Mouse (Mus musculus): Measurements from ENCODE around the gene Mrpl30. TPM values are rescaled to one million over a fixed set of nuclear protein-coding genes. Genes with fewer than 3 reads are reported as not detected.
A peak's percentile ranks its signal among the peaks of the same experiment; 100 is the strongest.

Mrpl30 gene
- 260 and 271 TPM in 2 replicates for polyA plus RNA-seq (2015; fragmentation: Nextera tagmentation; extraction: Ambion mirVana)

DNA sequence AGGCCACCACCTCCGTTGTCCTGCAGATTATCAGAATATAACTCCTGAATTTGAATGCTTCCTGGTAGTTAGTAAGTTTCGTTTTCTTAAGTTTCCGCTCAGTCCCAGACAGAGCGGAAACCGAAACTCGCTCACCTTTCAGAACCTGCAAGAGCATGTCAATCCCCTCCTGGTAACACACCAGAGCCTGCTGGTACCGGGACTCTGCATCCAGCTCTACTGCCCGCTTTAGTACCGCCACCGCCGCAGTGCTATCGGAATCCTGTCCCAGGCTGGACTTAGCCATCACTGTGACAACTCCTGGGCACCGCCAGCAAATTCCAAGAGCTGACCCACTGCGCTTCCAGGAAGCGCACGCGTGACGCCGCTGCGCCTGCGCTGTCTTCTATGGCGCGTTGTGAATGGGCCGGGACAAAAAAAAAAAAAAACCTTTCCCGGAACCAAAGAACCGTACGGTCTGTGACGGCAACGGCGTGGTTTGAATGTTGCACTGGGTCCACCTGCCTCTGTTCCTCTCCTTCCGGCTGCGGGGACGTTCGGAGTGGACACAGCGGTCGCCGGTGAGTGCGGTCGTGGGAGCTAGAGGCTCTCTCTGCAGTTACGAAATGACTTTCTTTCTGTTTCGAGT is at the start of gene Mrpl30, which contains the start of gene Mitd1:
Gene Mrpl30 (plus strand): TSS at position 453 of the 628 bp plus-strand sequence.
Gene Mitd1 (minus strand): TSS at position 387 of the 628 bp plus-strand sequence.
- no peaks in the 10 kb centered on the region for H3K27me3 ChIP-seq
- ATAC-seq (ENCODE audit: low read depth): peak; percentile 92
- peaks cover 31% of the 10 kb centered on the region for H3K4me1 ChIP-seq (replicated peaks)
- peaks cover 13% of the 10 kb centered on the region for H3K36me3 ChIP-seq
- H3K9ac ChIP-seq: peak within 1 kb of the TSS; percentile 67
- H3K4me3 ChIP-seq: peak within 1 kb of the TSS; percentile 54
- H3K27ac ChIP-seq (replicated peaks): peak within 1 kb of the TSS; percentile 74
- no peaks in the 10 kb centered on the region for H3K9me3 ChIP-seq
- under 1% methylated on average over 41 of the region's 41 CpGs for WGBS
- peak within 1 kb of the TSS; percentile 66 for H3K4me2 ChIP-seq

DNA sequence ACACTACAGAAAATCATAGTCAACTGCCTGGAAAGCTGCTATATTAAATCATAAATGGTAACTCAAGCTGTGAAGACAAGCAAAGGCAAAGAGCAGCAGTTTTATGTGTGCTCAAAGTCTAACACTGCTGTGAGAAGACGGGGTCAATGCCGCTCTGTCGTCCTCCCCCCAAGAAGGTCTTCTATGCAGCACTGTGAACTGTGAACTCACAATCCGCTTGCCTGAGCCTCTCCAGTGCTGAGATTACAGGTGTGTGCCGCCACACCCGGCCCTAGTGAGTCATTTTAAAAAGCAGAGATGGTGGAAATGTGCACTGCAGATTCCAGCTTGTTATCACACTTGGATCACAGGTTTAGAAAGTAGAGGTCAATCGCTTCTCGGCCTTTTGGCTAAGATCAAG is 43.4 kb upstream of the Mrpl30 start:
- WGBS: 81% methylated on average over 8 of the region's 8 CpGs
- ATAC-seq (ENCODE audit: low read depth): no peak

DNA sequence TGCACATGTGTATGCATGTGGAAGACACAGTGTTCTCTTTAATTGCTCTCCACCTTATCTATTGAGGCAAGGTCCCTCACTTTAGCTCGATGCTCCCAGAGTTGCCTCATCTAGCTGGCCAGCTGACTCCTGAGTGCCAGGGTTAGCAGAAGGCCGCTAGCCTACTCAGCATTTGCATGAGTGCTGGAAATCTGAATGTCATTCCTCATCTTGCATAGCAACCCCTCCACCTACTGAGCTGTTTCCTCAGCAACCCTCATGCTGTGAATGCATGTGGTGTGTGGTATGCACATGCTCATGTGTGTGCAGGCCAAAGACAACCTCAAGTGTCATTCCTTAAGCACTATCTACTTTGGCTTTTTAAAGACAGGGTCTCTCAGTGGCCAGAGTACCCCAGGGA is 39.6 kb upstream of the Mrpl30 start:
- peaks cover 16% of the 10 kb centered on the region for H3K36me3 ChIP-seq
- no peak overlapping the region for H3K4me2 ChIP-seq
- 68% methylated on average over 2 of the region's 2 CpGs for WGBS
- ATAC-seq (ENCODE audit: low read depth): no peak
- H3K4me1 ChIP-seq (replicated peaks): 0 out of 2 replicates have a peak, but pooled peaks cover 4% of the 10 kb centered on the region
- H3K4me3 ChIP-seq: no peak overlapping the region
- no peaks in the 10 kb centered on the region for H3K27me3 ChIP-seq
- no peaks in the 10 kb centered on the region for H3K9me3 ChIP-seq
- no peak overlapping the region for H3K27ac ChIP-seq (replicated peaks)
- no peak overlapping the region for H3K9ac ChIP-seq

More for the DNA sequence above, 43.4 kb upstream of the Mrpl30 start:
- Histone ChIP-seq H3K9ac (no peak overlapping the region), H3K4me1 (replicated peaks) (0 out of 2 replicates have a peak, but pooled peaks cover 4% of the 10 kb centered on the region), H3K36me3 (no peaks in the 10 kb centered on the region), H3K9me3 (no peaks in the 10 kb centered on the region), H3K4me3 (no peak overlapping the region), H3K4me2 (no peak overlapping the region), H3K27me3 (no peaks in the 10 kb centered on the region), H3K27ac (replicated peaks) (no peak overlapping the region)

DNA sequence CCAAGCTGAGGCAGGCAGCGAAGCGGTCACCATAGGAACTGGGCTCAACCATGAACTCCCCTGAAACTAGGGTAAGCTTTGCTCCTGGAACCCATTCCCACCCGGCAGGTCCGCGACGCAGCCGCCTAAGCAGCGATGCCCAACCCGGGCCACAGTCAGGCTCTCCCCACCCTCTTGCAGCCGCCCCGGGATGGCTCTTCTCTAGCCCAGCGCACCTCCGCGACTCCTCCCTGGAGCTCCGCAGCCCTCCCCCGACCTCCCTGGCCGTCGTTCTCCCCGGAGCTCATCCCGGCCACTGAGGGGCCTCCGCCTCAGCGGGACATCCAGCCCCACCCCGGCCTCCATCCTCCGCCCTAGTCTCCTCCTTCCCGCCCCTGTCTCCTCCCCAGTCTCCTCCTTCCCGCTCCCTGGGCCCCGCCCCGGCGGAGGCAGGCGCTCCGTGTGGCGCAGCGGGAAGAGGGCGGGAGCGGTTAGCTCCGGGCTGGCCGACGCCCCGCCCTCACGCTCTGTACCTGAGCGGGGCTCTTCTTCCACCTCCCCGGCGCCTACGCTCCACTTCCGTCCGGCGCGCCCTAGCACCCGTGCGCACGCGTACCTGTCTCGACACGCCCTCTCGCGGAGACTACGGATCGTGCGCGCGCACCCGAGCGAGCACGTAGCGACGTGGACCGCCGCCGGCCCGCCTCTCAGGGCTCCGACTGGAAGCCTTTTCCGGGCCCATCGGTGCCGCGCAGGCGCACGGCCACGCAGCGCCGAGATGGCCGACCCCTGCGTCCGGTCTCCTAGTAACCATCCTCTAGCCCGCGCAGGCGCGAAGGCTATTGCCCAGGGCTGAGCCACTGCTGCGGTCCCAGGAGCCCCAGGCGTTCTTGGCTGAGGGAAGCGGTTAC is 25.5 kb upstream of the Mrpl30 start:
- no peaks in the 10 kb centered on the region for H3K36me3 ChIP-seq
- H3K4me1 ChIP-seq (replicated peaks): peaks cover 15% of the 10 kb centered on the region
- no peaks in the 10 kb centered on the region for H3K9me3 ChIP-seq
- H3K4me3 ChIP-seq: peak overlapping the region; percentile 68
- peak; percentile 98 for ATAC-seq (ENCODE audit: low read depth)
- peaks cover 10% of the 10 kb centered on the region for H3K27me3 ChIP-seq
- peak overlapping the region; percentile 68 for H3K4me2 ChIP-seq
- H3K27ac ChIP-seq (replicated peaks): peak overlapping the region; percentile 92
- H3K9ac ChIP-seq: peak overlapping the region; percentile 82
- under 1% methylated on average over 87 of the region's 90 CpGs for WGBS

DNA sequence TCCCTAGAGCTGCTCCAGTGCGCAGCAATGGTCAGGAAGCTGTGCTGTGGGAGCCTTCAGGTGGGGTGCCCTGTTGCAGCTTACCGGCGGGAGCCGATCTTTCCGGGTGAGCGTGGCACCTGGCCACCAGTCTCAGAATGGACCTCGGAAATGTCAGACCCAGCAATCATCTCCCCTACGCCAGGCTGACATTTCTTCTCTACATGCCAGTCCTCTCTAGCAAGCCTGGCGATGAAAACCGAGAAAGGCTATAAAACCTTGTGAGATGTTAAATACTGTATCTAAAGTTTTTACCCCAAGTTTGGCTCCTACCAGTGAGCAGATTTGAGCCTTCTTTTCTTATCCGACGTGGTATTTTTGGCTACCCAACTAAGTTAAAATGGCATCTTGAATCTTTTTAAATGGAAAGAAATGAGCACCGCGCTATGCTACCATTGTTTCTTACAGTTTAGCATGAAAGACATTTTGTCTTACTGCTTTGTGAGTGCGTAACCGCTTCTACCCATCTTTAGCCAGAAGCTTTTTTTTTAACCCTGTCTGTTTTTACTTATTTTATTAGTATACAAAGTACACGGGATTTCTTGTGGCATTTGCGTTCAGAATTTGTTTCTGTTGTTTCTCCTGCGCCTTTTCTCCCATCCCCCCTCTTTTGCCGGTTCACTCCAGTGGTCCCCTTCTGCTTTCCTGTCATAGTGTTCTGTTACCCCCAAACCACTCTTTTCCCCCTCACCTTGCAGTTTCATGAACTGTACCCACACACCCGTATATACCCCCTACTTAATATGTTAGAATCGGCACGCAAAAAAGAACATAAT is 24.7 kb upstream of the Mrpl30 start:
- WGBS: 10% methylated on average over 23 of the region's 23 CpGs
- no peaks in the 10 kb centered on the region for H3K9me3 ChIP-seq
- peaks cover 15% of the 10 kb centered on the region for H3K4me1 ChIP-seq (replicated peaks)
- peaks cover 14% of the 10 kb centered on the region for H3K27me3 ChIP-seq
- no peaks in the 10 kb centered on the region for H3K36me3 ChIP-seq
- peak overlapping the region; percentile 57 for H3K4me2 ChIP-seq
- ATAC-seq (ENCODE audit: low read depth): no peak
- H3K4me3 ChIP-seq: peak overlapping the region; percentile 68
- H3K9ac ChIP-seq: peak overlapping the region; percentile 72
- peak overlapping the region; percentile 92 for H3K27ac ChIP-seq (replicated peaks)

DNA sequence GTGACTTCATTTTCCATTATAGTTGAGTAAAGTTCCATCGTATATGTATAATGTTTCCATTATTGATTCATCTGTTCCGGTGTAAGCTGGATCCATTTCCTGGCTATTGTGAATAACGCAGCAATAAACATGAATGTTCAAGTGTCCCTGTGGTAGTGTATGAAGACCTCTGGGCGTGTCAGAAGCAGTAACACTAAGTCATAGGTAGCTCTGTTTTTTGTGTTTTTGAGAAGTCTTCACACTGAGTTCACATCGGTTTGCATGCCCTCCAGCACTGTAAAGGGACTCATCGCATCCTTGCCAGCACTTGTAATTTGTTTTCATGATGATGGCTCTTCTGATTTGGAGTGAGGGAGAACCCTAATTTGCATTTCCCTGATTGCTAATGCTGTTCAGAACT is 24.0 kb upstream of the Mrpl30 start, which contains the start of gene Tsga10:
Gene Tsga10 (minus strand): TSS at position 144 of the 400 bp plus-strand sequence.
- Histone ChIP-seq H3K4me3 (peak within 1 kb of the TSS; percentile 68), H3K9me3 (no peaks in the 10 kb centered on the region), H3K36me3 (no peaks in the 10 kb centered on the region), H3K27me3 (peaks cover 14% of the 10 kb centered on the region), H3K4me1 (replicated peaks) (peaks cover 15% of the 10 kb centered on the region), H3K27ac (replicated peaks) (peak within 1 kb of the TSS; percentile 92), H3K9ac (peak within 1 kb of the TSS; percentile 72), H3K4me2 (peak within 1 kb of the TSS; percentile 57)
- 79% methylated on average over 6 of the region's 6 CpGs for WGBS
- no peak for ATAC-seq (ENCODE audit: low read depth)

DNA sequence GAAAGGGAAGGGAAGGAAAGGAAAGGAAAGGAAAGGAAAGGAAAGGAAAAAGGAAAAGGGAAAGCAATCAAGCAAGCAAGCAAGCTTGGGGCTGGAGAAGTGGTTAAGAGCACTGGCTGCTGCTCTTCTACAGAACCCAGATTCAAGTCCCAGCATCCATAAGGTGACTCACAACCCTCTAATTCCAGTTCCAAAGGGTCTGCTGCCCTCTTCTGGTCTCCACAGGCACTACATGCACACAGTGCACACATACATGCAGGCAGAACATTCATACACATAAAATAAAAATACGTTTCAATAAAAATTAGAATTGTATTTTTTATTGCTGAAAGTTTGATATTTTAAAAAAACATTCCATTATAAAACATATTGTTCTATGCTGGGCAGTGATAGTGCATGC is 23.2 kb upstream of the Mrpl30 start:
- H3K27me3 ChIP-seq: peaks cover 14% of the 10 kb centered on the region
- WGBS: 68% methylated on average over 1 of the region's 1 CpGs

DNA sequence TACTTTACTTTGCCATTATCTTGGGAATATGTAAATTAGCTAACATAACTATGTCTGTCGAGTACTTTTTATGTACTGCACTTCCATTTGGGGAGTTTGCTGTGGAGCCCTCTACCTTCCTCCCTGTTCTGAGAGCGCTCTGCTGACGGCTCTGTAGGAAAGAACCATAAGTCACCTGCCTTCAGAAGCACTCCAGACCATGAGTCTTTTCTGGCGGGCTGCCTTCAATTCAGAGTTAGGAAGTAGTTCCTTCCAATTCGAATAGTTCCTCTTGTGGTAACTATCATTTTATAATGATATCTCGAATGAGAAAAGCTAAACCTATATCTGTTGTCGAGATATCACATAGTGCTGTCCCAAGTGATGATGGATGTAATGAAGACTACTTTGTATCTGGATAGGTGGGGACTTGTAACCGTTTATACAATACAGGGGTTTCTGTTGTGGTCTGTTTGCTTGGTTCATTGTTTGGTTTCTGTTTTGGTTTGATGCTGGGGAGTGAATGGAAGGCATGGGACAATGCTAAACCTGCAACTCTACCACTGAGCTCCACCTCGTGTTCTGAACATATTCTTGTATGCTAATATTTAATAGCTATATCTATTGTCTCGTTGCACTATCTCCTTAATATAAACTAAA is 22.5 kb upstream of the Mrpl30 start:
- H3K4me1 ChIP-seq (replicated peaks): peaks cover 21% of the 10 kb centered on the region
- H3K27me3 ChIP-seq: peaks cover 14% of the 10 kb centered on the region
- 74% methylated on average over 10 of the region's 10 CpGs for WGBS
- no peak overlapping the region for H3K4me3 ChIP-seq
- no peak overlapping the region for H3K27ac ChIP-seq (replicated peaks)
- no peaks in the 10 kb centered on the region for H3K36me3 ChIP-seq
- H3K9me3 ChIP-seq: no peaks in the 10 kb centered on the region
- no peak overlapping the region for H3K4me2 ChIP-seq
- H3K9ac ChIP-seq: no peak overlapping the region
- ATAC-seq (ENCODE audit: low read depth): no peak

More for the DNA sequence above, 23.2 kb upstream of the Mrpl30 start:
- peaks cover 19% of the 10 kb centered on the region for H3K4me1 ChIP-seq (replicated peaks)
- no peaks in the 10 kb centered on the region for H3K36me3 ChIP-seq
- H3K27ac ChIP-seq (replicated peaks): no peak overlapping the region
- no peaks in the 10 kb centered on the region for H3K9me3 ChIP-seq
- no peak overlapping the region for H3K4me2 ChIP-seq
- no peak overlapping the region for H3K9ac ChIP-seq
- H3K4me3 ChIP-seq: no peak overlapping the region
- no peak for ATAC-seq (ENCODE audit: low read depth)

DNA sequence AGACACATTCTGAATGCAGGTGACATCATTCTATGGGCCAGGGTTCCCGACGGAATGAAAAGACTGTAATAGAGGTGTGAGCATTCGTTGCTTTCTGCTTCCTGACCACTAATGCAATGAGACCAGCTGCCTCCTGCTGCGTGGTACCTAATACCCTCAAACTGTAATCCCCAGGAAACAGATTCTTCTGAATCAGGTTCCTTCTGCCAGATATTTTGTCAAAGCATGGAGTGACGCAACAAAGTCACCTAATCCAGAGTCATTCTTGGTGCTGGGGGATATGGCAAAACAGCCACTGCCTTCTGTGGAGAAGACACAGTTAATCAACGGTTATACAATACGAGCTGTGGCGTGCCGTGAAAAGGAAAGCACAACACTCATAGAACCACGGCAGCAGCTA is 21.6 kb upstream of the Mrpl30 start:
- 58% methylated on average over 10 of the region's 10 CpGs for WGBS
- Histone ChIP-seq H3K36me3 (no peaks in the 10 kb centered on the region), H3K4me3 (no peak overlapping the region), H3K4me1 (replicated peaks) (peaks cover 22% of the 10 kb centered on the region), H3K9me3 (no peaks in the 10 kb centered on the region), H3K27me3 (peaks cover 14% of the 10 kb centered on the region), H3K27ac (replicated peaks) (no peak overlapping the region), H3K9ac (no peak overlapping the region), H3K4me2 (no peak overlapping the region)
- no peak for ATAC-seq (ENCODE audit: low read depth)

DNA sequence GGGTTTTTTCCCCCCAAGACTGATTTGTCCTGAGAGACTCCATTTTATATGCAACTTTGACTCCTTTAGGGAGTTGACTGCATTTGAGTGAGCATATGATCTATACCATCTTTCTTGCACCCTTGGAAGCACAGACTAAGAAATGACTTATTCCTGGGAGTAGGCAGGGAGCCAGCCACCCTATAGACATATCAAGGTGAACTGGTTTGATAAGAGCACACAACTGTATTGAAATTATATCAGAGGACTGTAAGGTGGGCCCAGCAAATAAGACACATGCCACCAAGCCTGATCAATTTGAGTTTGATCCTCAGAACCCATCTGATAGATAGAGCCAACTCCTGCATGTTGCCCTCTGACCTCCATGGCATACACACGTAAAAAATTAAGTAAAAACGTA is 20.9 kb upstream of the Mrpl30 start:
- no peak overlapping the region for H3K27ac ChIP-seq (replicated peaks)
- 58% methylated on average over 2 of the region's 2 CpGs for WGBS
- peaks cover 14% of the 10 kb centered on the region for H3K27me3 ChIP-seq
- H3K4me3 ChIP-seq: no peak overlapping the region
- no peak for ATAC-seq (ENCODE audit: low read depth)
- H3K4me2 ChIP-seq: no peak overlapping the region
- peaks cover 22% of the 10 kb centered on the region for H3K4me1 ChIP-seq (replicated peaks)
- H3K9ac ChIP-seq: no peak overlapping the region
- H3K9me3 ChIP-seq: no peaks in the 10 kb centered on the region
- no peaks in the 10 kb centered on the region for H3K36me3 ChIP-seq

DNA sequence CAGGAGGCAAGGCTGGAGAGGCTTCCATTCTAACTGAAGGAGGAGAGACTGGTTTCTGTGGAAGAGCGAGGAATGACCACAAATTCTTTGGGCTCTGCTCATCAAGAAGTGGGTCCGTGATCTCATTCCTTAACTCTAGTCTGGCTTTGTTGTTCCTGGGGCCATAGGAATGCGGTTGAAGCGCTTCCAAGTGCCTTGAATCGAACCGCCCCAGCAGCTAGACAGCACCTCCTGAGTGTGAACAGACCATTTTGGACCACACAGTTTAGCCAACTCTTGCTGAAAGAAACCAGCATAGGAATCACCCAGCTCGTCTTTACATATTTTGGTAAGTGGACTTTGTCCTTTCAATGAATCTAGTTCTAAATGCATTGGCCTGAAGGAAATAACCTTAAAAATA is 18.6 kb upstream of the Mrpl30 start, which contains the start of gene Lipt1:
Gene Lipt1 (plus strand): TSS at position 35 of the 400 bp plus-strand sequence.
- Histone ChIP-seq H3K9ac (peak within 1 kb of the TSS; percentile 66), H3K4me3 (peak within 1 kb of the TSS; percentile 54), H3K4me2 (peak within 1 kb of the TSS; percentile 78), H3K27ac (replicated peaks) (peak within 1 kb of the TSS; percentile 59), H3K4me1 (replicated peaks) (peaks cover 15% of the 10 kb centered on the region), H3K27me3 (peaks cover 14% of the 10 kb centered on the region), H3K9me3 (peaks cover 10% of the 10 kb centered on the region; the same call in 1 of the 2 replicates), H3K36me3 (peaks cover 19% of the 10 kb centered on the region)
- peak; percentile 46 for ATAC-seq (ENCODE audit: low read depth)
- WGBS: 10% methylated on average over 7 of the region's 7 CpGs

Data from neural tube, embryonic 13.5 days (tissue).